In the genomic region with DNA sequence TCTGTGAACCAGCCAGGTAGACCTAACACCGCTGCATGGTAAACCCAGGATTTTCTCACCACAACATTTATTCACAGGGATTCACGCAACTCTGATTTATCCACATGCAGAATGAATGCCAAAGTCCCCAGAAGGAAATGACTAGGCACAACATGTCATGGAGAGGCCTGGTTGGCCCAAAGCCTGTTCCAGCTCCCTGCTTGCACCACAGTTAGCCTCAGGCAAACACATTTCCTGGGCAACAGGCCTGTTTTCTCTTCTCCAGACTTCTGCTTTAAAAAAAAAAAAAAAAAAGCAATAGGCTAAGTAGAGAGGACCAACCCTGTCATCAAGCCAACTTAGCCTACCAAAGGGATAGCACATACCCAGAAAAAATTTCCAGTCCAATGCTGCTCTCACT, we compare ENCODE assay signal across 8 mouse cellular contexts. TPM values are rescaled to one million over a fixed set of nuclear protein-coding genes. Genes with fewer than 3 reads are reported as not detected.
DNase-seq lines count a peak whose midpoint lies in the region; ATAC-seq and TF ChIP-seq lines count a peak whose summit lies in the region.

No protein-coding gene starts in this region.

- no peaks in the 10 kb centered on the region for H3K36me3 ChIP-seq in intestine, embryonic 15.5 days

- H3K27ac ChIP-seq in layer of hippocampus, adult 2 months, result peak overlapping the region; percentile 79
- no peak overlapping the region for H3K27ac ChIP-seq in intestine, embryonic 15.5 days

- 89% methylated on average over 2 of the region's 2 CpGs for WGBS in intestine, embryonic 15.5 days

- ATAC-seq in intestine, embryonic 15.5 days, result no peak

- no peak overlapping the region for H3K9ac ChIP-seq in intestine, embryonic 15.5 days

- no peak overlapping the region for H3K4me2 ChIP-seq in intestine, embryonic 15.5 days (replicated peaks)

- no peaks in the 10 kb centered on the region for H3K27me3 ChIP-seq in intestine, embryonic 15.5 days (replicated peaks)

- no peak for TF ChIP-seq CTCF in layer of hippocampus, adult 2 months (conservative IDR thresholded peaks at IDR 0.05)

- no peaks in the 10 kb centered on the region for H3K4me1 ChIP-seq in intestine, embryonic 15.5 days (replicated peaks)

- no peaks in the 10 kb centered on the region for H3K9me3 ChIP-seq in intestine, embryonic 15.5 days

- peak overlapping the region; percentile 4; the same call in 1 of the 2 replicates for H3K4me3 ChIP-seq in layer of hippocampus, adult 2 months
- H3K4me3 ChIP-seq in intestine, embryonic 15.5 days (replicated peaks), result no peak overlapping the region

- DNase-seq in layer of hippocampus, adult 2 months (ENCODE audit: low spot score in 2 of 2), result peak in 1 of 2 experiments; percentile 35
- no peak for DNase-seq in layer of hippocampus, postnatal 36 days
- peak; percentile 92 for DNase-seq in NIH3T3 (ENCODE audit: low read depth)
- DNase-seq in cerebellum, adult 9-10 months, result peak; percentile 92
- peak; percentile 50 to 52 for DNase-seq in kidney, adult 8-10 months
- DNase-seq in frontal cortex, postnatal 10 days (ENCODE audit: low spot score in 2 of 2), result no peak
- no peak for DNase-seq in right cerebral cortex, postnatal 14 days

RNA-seq across cellular contexts. Expression of a gene that starts 14.9 kb away (rescaled TPM):
- total RNA-seq in layer of hippocampus, adult 2 months (2021), result 100 to 1,000 TPM; 162 to 170 TPM
- total RNA-seq in layer of hippocampus, postnatal 36 days (2021), result 100 to 1,000 TPM; 178 to 185 TPM
- polyA plus RNA-seq in intestine, embryonic 15.5 days (2015; fragmentation: Nextera tagmentation; extraction: Ambion mirVana), result 13.1 and 19.4 TPM in 2 replicates

RNA-seq across cellular contexts. Expression of a gene that starts 59.6 kb away (rescaled TPM):
- 10 to 100 TPM; 47.4 to 47.9 TPM for total RNA-seq in layer of hippocampus, adult 2 months (2021)
- 10 to 100 TPM; 42.6 TPM for total RNA-seq in layer of hippocampus, postnatal 36 days (2021)
- polyA plus RNA-seq in intestine, embryonic 15.5 days (2015; fragmentation: Nextera tagmentation; extraction: Ambion mirVana), result 20.9 and 24.3 TPM in 2 replicates

Comparison
In these comparisons a context has a peak if more than half of its experiments do, and no peak if none do; other contexts are left out.
1. DNase-seq: peak in NIH3T3 (single experiment), cerebellum, adult 9-10 months (single experiment) and kidney, adult 8-10 months (2 of 2); none in layer of hippocampus, postnatal 36 days (0 of 2), frontal cortex, postnatal 10 days (0 of 2) and right cerebral cortex, postnatal 14 days (single experiment).